Mouse (Mus musculus): Measurements from ENCODE around the gene Mgrn1.
A peak's percentile ranks its signal among the peaks of the same experiment; 100 is the strongest.

Mgrn1 gene

DNA sequence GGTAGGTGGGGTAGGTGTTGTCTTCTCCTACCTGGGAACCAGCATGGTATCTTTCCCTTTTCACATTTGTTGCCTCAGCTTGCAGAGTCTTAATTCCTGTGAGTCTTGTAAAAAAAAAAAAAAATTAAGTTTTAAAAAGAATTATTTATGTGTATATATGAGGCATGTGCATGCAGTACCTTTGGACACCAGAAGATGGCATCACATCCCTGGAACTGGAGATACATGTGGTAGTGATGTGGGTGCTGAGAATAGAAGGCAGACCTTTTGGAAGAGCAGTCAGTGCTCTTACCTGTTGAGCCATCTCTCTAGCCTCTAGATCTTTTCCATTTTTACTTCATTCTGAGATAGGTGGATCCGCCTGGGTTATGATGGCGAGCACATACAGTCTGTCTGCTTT, 23.7 kb downstream of the Mgrn1 start:
- DNase-seq: peak in 1 of 2 experiments; percentile 57

DNA sequence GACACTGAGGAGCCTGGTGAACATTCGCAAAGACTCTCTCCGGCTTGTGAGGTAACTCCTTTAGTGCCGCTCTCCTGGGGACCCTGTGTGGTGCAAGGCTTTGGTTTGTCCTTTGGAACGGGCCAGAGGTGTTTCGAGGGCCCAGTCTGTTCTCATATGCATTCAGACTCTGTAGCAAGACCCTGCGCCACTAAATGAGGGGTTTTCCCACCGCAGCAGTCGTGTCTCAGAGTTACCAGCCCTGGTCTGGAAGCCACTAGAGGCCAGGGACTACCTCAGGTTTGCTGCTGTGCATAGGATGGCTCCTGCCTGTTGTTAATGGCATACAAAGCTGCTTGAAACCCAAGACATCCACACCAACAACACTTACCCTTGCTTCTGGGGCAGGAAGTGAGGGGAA, 24.7 kb downstream of the Mgrn1 start:
- DNase-seq: no peak

DNA sequence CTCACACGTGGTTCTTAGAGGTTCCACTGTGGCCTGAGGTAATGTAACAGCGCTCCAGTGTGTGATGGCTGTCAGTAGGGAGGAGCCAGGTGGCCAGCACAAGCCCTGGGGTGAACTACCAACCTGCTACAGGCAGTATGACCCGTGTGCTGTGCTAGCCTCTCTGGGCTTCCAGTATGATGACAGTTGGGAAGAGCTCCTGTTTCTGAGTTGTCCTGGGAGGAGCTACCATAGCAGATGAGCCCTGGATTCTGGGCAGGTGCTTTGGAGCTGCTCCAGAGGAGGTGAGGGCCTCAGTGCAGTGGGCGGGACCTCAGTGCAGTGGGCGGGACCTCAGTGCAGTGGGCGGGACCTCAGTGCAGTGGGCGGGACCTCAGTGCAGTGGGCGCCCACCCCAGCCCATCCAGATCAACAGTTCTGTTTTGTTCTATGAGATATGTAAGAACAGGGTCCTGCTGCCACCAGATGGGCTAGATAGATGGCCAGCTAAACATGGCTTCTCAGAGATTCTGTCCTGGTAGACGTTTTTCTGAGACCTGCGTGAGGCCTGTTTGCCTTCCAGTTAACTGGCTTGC, 26.1 kb downstream of the Mgrn1 start:
- peak; percentile 40 to 41 for DNase-seq

DNA sequence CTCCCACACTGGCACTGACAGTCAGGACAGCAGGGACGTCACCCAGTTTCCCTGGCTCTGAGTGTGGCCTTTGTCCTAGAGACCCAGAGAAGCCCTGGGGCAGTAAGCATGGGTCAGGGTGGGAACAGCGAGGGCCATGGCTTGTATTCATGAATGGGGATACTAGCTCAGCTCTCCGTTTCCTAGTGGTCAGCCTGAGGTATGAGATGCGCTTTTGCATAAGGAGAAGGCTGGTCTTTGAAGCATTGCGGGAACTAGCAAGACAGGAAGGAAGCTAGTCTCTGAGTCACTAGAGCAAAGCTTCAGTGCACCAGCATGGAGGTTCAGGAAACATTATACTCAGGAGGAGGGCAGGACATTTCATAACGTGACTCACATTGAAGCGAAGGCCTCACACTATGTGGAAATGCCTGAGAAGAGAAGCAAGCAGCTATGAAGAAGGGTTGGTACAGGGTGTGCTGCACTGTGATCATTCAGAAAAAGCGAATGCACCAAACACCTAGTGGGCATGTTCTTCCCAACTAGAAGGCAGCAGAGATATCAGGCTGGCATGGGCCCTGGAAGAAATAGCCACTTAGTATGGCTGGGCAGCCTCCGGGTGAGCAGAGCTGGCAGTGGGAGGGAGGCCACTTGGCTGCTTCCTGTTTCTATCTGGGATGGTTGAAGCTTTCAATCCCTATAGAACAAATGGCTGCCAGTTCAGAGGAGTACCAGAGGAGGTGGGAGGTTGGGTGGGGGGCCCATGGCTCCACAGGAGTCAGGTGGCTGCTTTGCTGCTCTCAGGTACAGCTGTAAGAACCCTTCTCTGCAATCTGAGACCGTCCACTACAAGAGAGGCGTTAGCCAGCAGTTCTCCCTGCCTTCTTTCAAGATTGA, 27.1 kb downstream of the Mgrn1 start:
- DNase-seq: peak in 1 of 2 experiments; percentile 32

DNA sequence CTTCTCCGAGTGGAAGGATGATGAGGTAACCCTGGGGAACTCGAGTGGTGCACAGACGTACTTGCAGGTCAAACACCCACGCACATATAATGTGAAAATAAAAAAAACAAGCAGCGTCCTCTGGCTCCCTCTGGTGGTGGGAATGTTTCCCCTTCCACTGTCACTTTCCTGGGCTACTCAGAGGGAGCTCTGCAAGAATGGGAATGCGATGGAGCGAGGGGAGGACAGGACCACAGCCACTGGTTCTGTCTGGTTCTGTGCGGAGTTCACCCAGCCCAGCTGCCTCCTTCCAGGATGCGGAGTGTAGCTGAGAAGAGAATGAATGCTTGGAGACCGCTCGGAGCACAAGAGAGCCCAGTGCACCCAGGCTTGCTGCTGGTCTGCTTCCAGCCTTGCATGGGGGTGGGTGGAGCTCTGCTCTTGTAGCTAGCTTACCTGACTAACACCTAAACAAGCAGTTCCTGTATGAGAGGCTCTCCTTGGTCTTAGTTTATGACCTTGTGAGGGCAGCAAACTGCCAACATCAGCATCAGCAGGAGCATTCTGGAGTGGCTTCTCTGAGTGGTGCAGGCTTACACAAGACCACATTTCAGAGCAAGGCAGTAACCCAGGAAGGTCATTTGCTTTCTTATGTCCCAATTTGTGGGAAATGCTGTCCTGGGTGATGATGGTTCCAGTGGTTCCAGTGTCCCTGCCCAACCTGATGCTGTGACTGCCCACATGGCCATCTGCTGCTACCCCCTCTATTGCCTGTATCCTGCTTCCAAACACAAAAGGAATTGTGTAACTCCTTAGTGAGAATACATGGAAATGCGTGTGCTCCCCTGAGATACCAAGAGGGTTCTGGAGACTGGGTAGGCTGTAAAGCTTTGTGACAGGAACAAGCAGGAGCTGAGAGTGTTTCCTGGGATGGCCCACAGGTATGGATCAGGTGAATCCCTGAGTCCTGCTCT, 28.0 kb downstream of the Mgrn1 start:
- peak; percentile 88 to 94 for DNase-seq

- no peak for DNase-seq
These were observed 29.9 kb downstream of the Mgrn1 start for GRCm38 (mm10) chr16:4915931-4916330.

- DNase-seq: no peak
These were observed 30.6 kb downstream of the Mgrn1 start for GRCm38 (mm10) chr16:4916608-4917007.

DNA sequence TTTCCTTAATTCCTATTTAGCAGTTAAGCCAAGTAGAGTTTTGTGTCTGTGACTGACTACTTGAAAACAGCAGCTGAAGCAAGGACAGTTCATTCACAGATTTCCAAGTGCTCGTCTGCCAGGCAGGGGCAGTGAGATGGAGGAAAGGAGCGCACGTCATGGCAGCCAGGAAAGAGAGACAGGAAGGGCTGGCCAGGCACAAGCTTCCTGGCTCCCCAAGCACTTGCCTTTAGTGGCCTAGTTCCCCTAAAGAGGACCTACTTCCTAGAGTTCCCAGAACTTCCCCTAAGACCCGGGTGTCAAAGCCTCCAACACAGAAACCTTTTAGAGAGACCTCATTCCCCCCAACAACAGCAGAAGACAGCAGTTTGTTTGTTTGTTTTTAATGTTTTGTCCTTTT, 34.5 kb downstream of the Mgrn1 start:
- no peak for DNase-seq

DNA sequence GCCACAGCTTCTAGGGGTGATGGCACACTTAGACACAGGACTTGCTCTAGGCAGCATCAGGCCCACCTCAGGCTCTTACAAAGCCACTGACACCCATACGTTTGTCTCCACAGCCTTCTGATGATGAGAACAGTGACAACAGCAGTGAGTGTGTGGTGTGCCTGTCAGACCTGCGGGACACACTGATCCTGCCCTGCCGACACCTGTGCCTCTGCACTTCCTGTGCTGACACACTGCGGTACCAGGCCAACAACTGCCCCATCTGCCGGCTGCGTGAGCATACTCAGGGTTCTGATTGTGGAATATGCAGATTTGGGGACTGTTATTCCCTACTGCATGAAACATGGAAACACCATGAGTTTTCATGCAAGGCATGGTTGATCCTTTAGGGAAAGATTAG, 36.4 kb downstream of the Mgrn1 start:
- no peak for DNase-seq

DNA sequence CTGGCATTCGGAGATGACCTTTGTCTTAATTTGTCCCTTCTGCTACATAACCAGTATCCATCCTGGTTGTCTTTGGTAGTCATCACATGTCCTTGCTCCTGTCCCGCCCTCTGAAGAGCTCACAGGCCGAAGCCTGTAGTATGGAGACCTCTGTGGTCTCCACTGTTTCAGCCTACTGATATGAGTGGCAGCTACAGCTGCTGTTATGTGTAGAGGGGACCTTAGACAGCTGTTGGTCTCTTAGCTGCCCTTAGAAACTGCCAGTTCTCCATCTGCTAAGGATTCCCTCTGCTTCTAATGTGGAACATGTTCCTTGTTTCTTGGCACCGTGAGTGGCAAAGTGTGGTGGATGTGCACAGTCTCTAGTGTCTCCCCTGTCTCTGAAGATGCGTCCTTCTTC, 37.9 kb downstream of the Mgrn1 start:
- DNase-seq: no peak

GRCm38 (mm10) chr16:4927967-4928366, 41.9 kb downstream of the Mgrn1 start:
- no peak for DNase-seq

DNA sequence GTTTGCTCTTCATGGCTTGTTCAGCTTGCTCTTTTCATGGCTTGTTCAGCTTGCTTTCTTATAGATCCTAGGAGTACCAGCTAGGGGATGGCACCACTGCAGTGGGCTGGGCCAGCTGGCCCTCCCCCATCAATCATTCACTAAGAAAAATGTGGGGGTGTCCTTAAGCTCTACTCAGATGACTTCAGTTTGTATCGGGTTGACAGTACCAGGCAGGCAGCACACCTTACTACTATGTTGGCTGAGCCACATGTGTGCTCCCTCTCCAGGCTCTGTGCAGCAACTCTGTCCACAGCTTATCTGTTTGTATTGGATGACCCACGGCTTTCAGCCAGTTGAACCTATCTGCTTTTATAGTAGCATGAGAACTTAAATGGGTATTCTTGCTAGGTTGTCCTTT, 42.4 kb downstream of the Mgrn1 start:
- DNase-seq: no peak

GRCm38 (mm10) chr16:4932429-4932828, 46.4 kb downstream of the Mgrn1 start:
- DNase-seq: peak; percentile 90 to 92

- DNase-seq: no peak
These were observed 49.4 kb downstream of the Mgrn1 start for GRCm38 (mm10) chr16:4935430-4935829.

- DNase-seq: no peak
These were observed 50.1 kb downstream of the Mgrn1 start for GRCm38 (mm10) chr16:4935931-4936703.

DNA sequence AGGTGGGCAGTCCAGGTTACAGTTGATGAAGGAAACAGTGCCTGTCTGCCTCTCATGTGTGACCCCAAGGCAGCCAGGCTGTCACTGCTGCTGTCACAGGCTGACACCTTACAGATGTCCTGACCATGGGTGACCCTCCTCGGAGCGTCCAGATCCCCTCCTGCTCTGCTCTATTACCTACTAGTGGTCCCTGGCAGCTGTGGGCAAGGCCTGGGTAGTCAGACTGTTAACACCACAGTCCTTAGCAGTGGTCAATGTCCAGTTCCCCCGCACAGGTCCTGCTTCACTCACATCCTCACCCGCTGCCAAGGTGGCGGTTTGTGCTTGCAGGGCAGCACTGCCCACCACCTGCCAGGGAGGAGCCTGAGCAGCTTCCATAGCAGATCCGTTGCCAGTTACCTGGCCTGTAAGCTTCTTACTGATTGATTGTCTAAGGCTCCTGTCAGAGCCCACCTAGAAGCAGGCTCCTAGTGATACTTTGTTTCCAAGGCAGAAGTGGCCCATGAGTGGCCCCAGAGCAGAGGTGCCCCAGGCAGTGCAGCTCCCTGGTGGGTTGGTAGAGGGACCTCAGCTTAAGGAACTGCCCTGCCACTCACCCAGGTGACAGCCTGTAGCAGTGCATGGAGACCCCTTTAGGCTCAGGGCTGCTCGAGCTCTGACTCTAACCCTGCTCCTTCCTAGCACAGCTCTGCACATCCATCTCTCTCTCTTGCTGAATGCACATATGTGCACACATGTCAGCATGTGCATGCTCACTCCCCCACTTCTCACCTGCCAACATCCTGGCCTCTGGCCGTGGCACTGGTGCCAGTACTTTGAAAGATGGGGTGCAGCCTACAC, 51.5 kb downstream of the Mgrn1 start:
- DNase-seq: peak; percentile 54 to 58

- DNase-seq: no peak
These were observed 52.4 kb downstream of the Mgrn1 start, which contains the start of gene Nudt16l1 for GRCm38 (mm10) chr16:4938461-4938860. Gene Nudt16l1 (plus strand): TSS chr16:4938761.

DNA sequence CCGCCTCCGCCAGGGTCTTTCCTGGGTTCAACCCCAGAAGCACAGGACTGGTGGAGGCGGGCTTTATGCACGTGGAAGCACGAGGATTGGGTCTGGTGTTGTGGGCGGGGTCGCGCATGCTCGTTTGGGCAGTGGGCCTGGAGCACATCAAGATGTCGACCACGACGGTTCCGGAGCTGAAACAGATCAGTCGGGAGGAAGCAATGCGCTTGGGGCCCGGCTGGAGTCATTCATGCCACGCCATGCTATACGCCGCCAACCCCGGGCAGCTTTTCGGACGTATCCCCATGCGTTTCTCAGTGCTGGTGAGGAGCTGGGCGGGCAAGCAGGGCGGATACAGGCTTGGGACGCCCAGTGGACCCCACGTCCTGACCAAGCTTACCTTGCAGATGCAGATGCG, 52.9 kb downstream of the Mgrn1 start:
- peak; percentile 98 to 99 for DNase-seq

GRCm38 (mm10) chr16:4939412-4939811, 53.4 kb downstream of the Mgrn1 start:
- peak; percentile 59 to 77 for DNase-seq

DNA sequence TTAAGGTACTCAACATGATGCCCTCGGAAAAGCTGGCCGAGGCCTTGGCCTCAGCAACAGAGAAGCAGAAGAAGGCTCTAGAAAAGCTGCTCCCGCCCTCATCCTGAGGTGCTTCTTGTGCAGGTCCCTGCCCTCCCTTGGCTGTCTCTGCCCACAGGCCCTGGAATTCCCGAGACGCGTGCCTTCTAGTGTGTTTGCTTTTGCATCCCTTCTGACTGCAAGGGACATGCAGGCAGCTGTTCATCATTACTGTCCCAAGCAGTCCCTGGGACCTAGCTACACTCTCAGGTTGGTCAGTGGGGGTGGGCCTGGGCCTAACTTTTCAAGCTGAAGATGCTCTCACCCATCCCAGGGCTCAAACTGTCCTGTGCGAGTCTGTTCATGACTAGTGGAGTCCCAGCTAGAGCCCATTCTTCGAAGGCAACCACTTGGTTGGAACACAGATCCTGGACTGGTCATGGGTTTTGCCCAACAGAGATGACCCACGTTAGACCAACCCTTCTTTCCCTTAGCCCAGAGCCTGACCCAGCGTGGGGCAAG, 54.3 kb downstream of the Mgrn1 start:
- DNase-seq: no peak

DNA sequence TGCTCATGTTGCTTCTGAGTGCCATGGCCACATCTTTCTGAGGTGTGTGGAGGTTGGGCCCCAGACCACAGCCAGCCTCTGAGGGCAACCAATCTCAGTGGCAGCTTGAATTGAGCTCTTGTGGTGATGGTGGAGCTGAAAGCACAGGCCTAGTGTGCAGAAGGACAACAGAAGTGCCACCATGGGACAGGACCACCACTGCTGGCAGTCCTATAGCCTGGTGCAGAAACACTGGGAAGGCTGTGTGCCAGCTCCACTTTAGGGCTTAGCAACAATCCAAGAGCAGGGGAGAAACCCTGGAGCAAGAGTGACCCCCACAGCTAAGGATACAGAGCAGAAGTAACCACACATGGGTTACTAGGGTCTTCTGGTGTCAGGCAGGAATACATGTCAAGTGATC, 55.0 kb downstream of the Mgrn1 start:
- no peak for DNase-seq
